Mouse (Mus musculus) C2C12 (cell line): ENCODE results near the gene Cadm1.

ENCODE experiments used
- CEBPB ChIP-seq: IDR thresholded peaks from one replicate; pipeline ENCODE4 v1.6.1; 2011; ENCODE audit warnings: low read depth, mild to moderate bottlenecking, control low read depth, moderate library complexity
- CTCF ChIP-seq: IDR thresholded peaks from one replicate; pipeline ENCODE4 v1.5.1; 2011; ENCODE audit not compliant: control insufficient read depth, insufficient read depth, insufficient read length
- FOSL1 ChIP-seq: IDR thresholded peaks from one replicate; pipeline ENCODE4 v1.8.0; 2011; ENCODE audit warnings: mild to moderate bottlenecking, low read length; ENCODE audit not compliant: poor library complexity, insufficient read depth, severe bottlenecking
- MAX ChIP-seq: IDR thresholded peaks from one replicate; pipeline ENCODE4 v1.6.1; 2011; ENCODE audit warnings: mild to moderate bottlenecking, control low read depth
- MYOD1 ChIP-seq: IDR thresholded peaks from one replicate; pipeline ENCODE4 v1.6.1; 2011; ENCODE audit warnings: low read depth; ENCODE audit not compliant: control insufficient read depth, insufficient read length
- MYOG ChIP-seq: IDR thresholded peaks from one replicate; pipeline ENCODE4 v1.6.1; 2011; ENCODE audit not compliant: control insufficient read depth, insufficient read length; ENCODE audit errors: extremely low read depth
- USF1 ChIP-seq: IDR thresholded peaks from one replicate; pipeline ENCODE4 v1.6.1; 2011; ENCODE audit warnings: low read depth, mild to moderate bottlenecking, control low read depth, moderate library complexity

- no peak for TF ChIP-seq CTCF
- no peak for TF ChIP-seq MAX
- no peak for TF ChIP-seq CEBPB
- TF ChIP-seq MYOG, result no peak
- TF ChIP-seq USF1, result no peak
- TF ChIP-seq FOSL1, result no peak
- no peak for TF ChIP-seq MYOD1
These were observed 309.1 kb downstream of the Cadm1 start for GRCm38 (mm10) chr9:47838890-47839691.
